Mouse (Mus musculus) heart, adult 9 months (tissue): ENCODE results near the gene Ctrb1.
A peak's percentile ranks its signal among the peaks of the same experiment; 100 is the strongest.

ENCODE experiments used
- DNase-seq, 2 experiments: peaks; one replicate each; pipeline ENCODE4 v3.0.0; 2022; ENCODE audit warnings: low spot score in 2 of 2

Gene Ctrb1

GRCm38 (mm10) chr8:111717488-111717792 lies 26.6 kb upstream of the Ctrb1 start:
- DNase-seq: no peak

- DNase-seq: peak; percentile 80 to 86
Observed at GRCm38 (mm10) chr8:111716603-111717487, 26.0 kb upstream of the Ctrb1 start.

- DNase-seq: no peak
Observed at GRCm38 (mm10) chr8:111715514-111715913, 24.7 kb upstream of the Ctrb1 start.

GRCm38 (mm10) chr8:111714295-111714694 lies 23.5 kb upstream of the Ctrb1 start:
- no peak for DNase-seq

- no peak for DNase-seq
Observed at GRCm38 (mm10) chr8:111713817-111714216, 23.0 kb upstream of the Ctrb1 start.

GRCm38 (mm10) chr8:111713291-111713690 lies 22.5 kb upstream of the Ctrb1 start:
- DNase-seq: no peak

- peak in 1 of 2 experiments; percentile 52 for DNase-seq
Observed at GRCm38 (mm10) chr8:111712588-111712987, 21.8 kb upstream of the Ctrb1 start.

- no peak for DNase-seq
Observed at GRCm38 (mm10) chr8:111712135-111712534, 21.3 kb upstream of the Ctrb1 start.

- no peak for DNase-seq
Observed at GRCm38 (mm10) chr8:111710777-111711485, 20.1 kb upstream of the Ctrb1 start.

- DNase-seq: no peak
Observed at GRCm38 (mm10) chr8:111709223-111709622, 18.4 kb upstream of the Ctrb1 start.

GRCm38 (mm10) chr8:111708265-111708664 lies 17.5 kb upstream of the Ctrb1 start:
- no peak for DNase-seq

- DNase-seq: no peak
Observed at GRCm38 (mm10) chr8:111705699-111706098, 14.9 kb upstream of the Ctrb1 start.

GRCm38 (mm10) chr8:111705222-111705621 lies 14.4 kb upstream of the Ctrb1 start:
- no peak for DNase-seq

GRCm38 (mm10) chr8:111704585-111704984 lies 13.8 kb upstream of the Ctrb1 start:
- no peak for DNase-seq

GRCm38 (mm10) chr8:111701380-111701779 lies 10.6 kb upstream of the Ctrb1 start:
- DNase-seq: no peak

GRCm38 (mm10) chr8:111700740-111701139 lies 9.9 kb upstream of the Ctrb1 start:
- DNase-seq: no peak

- no peak for DNase-seq
Observed at GRCm38 (mm10) chr8:111700201-111700600, 9.4 kb upstream of the Ctrb1 start.

- DNase-seq: no peak
Observed at GRCm38 (mm10) chr8:111699035-111699434, 8.2 kb upstream of the Ctrb1 start.

- DNase-seq: no peak
Observed at GRCm38 (mm10) chr8:111697655-111698054, 6.8 kb upstream of the Ctrb1 start.

GRCm38 (mm10) chr8:111695441-111695840 lies 4.6 kb upstream of the Ctrb1 start:
- no peak for DNase-seq

- DNase-seq: peak; percentile 22 to 52
Observed at GRCm38 (mm10) chr8:111693261-111693741, 2.5 kb upstream of the Ctrb1 start.

GRCm38 (mm10) chr8:111686881-111687280 lies 3.9 kb downstream of the Ctrb1 start:
- no peak for DNase-seq

GRCm38 (mm10) chr8:111682521-111682920 lies 8.3 kb downstream of the Ctrb1 start:
- DNase-seq: no peak
